Mouse (Mus musculus) midbrain, embryonic 11.5 days (tissue): Measurements from ENCODE around the gene Kdm2b. TPM values are rescaled to one million over a fixed set of nuclear protein-coding genes. Genes with fewer than 3 reads are reported as not detected.

Experiments used
- ATAC-seq: fragments of 200-750 bp; cut with Nextera tagmentation; 2 replicates; pipeline ENCODE4 v1.8.0; 2017; ENCODE audit warnings: moderate TSS enrichment, moderate library complexity; ENCODE audit not compliant: low FRiP score
- DNase-seq: peaks from one replicate; pipeline ENCODE4 v3.0.0; 2015; ENCODE audit warnings: low spot score; ENCODE audit errors: missing footprints
- H3K27ac ChIP-seq: fragments of 300-500 bp; sonication (generic); 2 replicates; pipeline ENCODE4 v1.5.1; 2014; ENCODE audit warnings: low read depth, low read length
- H3K27me3 ChIP-seq: fragments of 300-500 bp; sonication (generic); 2 replicates; pipeline ENCODE4 v1.6.1; 2014; ENCODE audit warnings: mild to moderate bottlenecking, low read length, moderate library complexity, mixed read lengths; ENCODE audit not compliant: control insufficient read depth, insufficient read depth
- H3K36me3 ChIP-seq: fragments of 300-500 bp; sonication (generic); 2 replicates; pipeline ENCODE4 v1.6.1; 2014; ENCODE audit warnings: mild to moderate bottlenecking, low read length, moderate library complexity, mixed read lengths; ENCODE audit not compliant: control insufficient read depth, insufficient read depth
- H3K4me1 ChIP-seq: fragments of 300-500 bp; sonication (generic); 2 replicates; pipeline ENCODE4 v1.6.1; 2014; ENCODE audit warnings: low read length; ENCODE audit not compliant: control insufficient read depth, insufficient read depth
- H3K4me2 ChIP-seq: fragments of 300-500 bp; sonication (generic); 2 replicates; pipeline ENCODE4 v1.6.1; 2014; ENCODE audit warnings: mild to moderate bottlenecking, moderate library complexity
- H3K4me3 ChIP-seq: fragments of 300-500 bp; sonication (generic); 2 replicates; pipeline ENCODE4 v1.5.1; 2014; ENCODE audit warnings: low read depth, low read length
- H3K9ac ChIP-seq: fragments of 300-500 bp; sonication (generic); 2 replicates; pipeline ENCODE4 v1.6.1; 2014; ENCODE audit warnings: low read length
- H3K9me3 ChIP-seq: fragments of 300-500 bp; sonication (generic); 2 replicates; pipeline ENCODE4 v1.6.1; 2016; ENCODE audit warnings: low read length; ENCODE audit not compliant: control insufficient read depth
- WGBS: fragments of 180-500 bp; shearing (Covaris S2); extraction: QIAGEN DNeasy Blood & Tissue Kit; methylation state at CpG from one replicate; pipeline ENCODE4 v1.1.7; 2014; 5-methylcytosine and 5-hydroxymethylcytosine counted together
- polyA plus RNA-seq: library from polyadenylated mRNA; unstranded; fragments of >200 nt; fragmentation: Nextera tagmentation; extraction: Ambion mirVana; gene quantifications from 2 replicates; pipeline ENCODE4 v1.2.1, GENCODE M21; 2014

Gene Kdm2b
- polyA plus RNA-seq, 1 experiment from 2014 or later: 62.4 TPM

DNA sequence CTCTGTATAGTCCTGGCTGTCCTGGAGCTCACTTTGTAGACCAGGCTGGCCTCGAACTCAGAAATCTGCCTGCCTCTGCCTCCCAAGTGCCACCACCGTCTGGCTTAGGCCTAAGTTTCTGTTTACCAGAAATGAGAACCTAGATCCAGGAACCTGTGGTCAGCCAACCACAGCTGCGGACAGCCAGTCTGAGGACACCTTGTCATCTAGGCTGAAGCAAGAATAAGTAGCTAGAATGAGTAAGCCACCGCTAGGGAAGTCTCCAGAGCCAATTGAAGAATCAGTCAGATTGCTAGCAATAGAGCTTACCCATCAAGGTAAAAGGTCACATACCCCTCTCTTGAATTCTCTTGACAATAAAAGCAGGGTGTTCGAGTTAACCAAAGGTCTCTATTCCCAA is 145.8 kb downstream of the Kdm2b start:
- no peak for ATAC-seq
- Histone ChIP-seq H3K9ac (no peak overlapping the region), H3K36me3 (no peaks in the 10 kb centered on the region), H3K9me3 (no peaks in the 10 kb centered on the region), H3K4me3 (no peak overlapping the region), H3K4me1 (no peaks in the 10 kb centered on the region), H3K27ac (no peak overlapping the region), H3K4me2 (no peak overlapping the region), H3K27me3 (no peaks in the 10 kb centered on the region)
- no peak for DNase-seq
- WGBS: 87% methylated on average over 5 of the region's 5 CpGs

GRCm38 (mm10) chr5:122841126-122841525 is 148.5 kb downstream of the Kdm2b start:
- H3K9me3 ChIP-seq: no peaks in the 10 kb centered on the region
- no peaks in the 10 kb centered on the region for H3K27me3 ChIP-seq
- 88% methylated on average over 2 of the region's 2 CpGs for WGBS
- H3K36me3 ChIP-seq: no peaks in the 10 kb centered on the region
- no peak overlapping the region for H3K9ac ChIP-seq
- no peak overlapping the region for H3K4me2 ChIP-seq
- H3K4me3 ChIP-seq: no peak overlapping the region
- ATAC-seq (no peak), DNase-seq (no peak)
- H3K4me1 ChIP-seq: no peaks in the 10 kb centered on the region
- no peak overlapping the region for H3K27ac ChIP-seq

- H3K4me2 ChIP-seq: no peak overlapping the region
- no peaks in the 10 kb centered on the region for H3K36me3 ChIP-seq
- no peaks in the 10 kb centered on the region for H3K4me1 ChIP-seq
- DNase-seq (no peak), ATAC-seq (no peak)
- no peak overlapping the region for H3K9ac ChIP-seq
- H3K9me3 ChIP-seq: no peaks in the 10 kb centered on the region
- 81% methylated on average over 10 of the region's 10 CpGs for WGBS
- no peak overlapping the region for H3K27ac ChIP-seq
- H3K27me3 ChIP-seq: no peaks in the 10 kb centered on the region
- H3K4me3 ChIP-seq: no peak overlapping the region
Measured at GRCm38 (mm10) chr5:122832996-122833395, 156.6 kb downstream of the Kdm2b start.

GRCm38 (mm10) chr5:122832536-122832935 is 157.1 kb downstream of the Kdm2b start:
- Histone ChIP-seq H3K27ac (no peak overlapping the region), H3K9ac (no peak overlapping the region), H3K4me3 (no peak overlapping the region), H3K27me3 (no peaks in the 10 kb centered on the region), H3K9me3 (no peaks in the 10 kb centered on the region), H3K4me1 (no peaks in the 10 kb centered on the region), H3K36me3 (no peaks in the 10 kb centered on the region), H3K4me2 (no peak overlapping the region)
- 89% methylated on average over 10 of the region's 10 CpGs for WGBS
- DNase-seq (no peak), ATAC-seq (no peak)

- Histone ChIP-seq H3K36me3 (no peaks in the 10 kb centered on the region), H3K4me2 (no peak overlapping the region), H3K9ac (no peak overlapping the region), H3K4me1 (peaks cover under 1% of the 10 kb centered on the region; the same call in 1 of the 2 replicates), H3K27ac (no peak overlapping the region), H3K27me3 (no peaks in the 10 kb centered on the region), H3K4me3 (no peak overlapping the region), H3K9me3 (no peaks in the 10 kb centered on the region)
- DNase-seq (no peak), ATAC-seq (no peak)
- 82% methylated on average over 8 of the region's 8 CpGs for WGBS
Measured at GRCm38 (mm10) chr5:122825099-122825498, 164.5 kb downstream of the Kdm2b start.

DNA sequence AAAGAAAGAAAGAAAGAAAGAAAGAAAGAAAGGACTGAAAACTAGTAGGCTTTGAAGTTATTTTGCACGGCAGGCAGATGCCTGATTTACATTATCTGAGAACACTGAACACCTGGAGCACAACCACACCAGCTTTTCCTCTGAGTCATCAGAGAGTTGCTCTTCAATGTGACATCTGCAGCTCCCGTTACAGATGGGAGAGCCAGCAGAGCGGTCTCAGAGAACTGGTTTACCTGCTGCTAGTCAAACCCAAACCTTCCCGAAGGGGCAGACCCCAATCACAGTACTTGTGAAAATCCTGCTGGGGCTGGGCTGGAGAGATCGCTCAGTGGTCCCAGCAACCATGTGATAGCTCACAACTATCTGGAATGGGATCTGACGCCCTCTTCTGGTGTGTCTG is 165.2 kb downstream of the Kdm2b start:
- no peaks in the 10 kb centered on the region for H3K9me3 ChIP-seq
- no peak overlapping the region for H3K9ac ChIP-seq
- no peak overlapping the region for H3K4me2 ChIP-seq
- ATAC-seq (no peak), DNase-seq (no peak)
- 73% methylated on average over 6 of the region's 6 CpGs for WGBS
- no peaks in the 10 kb centered on the region for H3K36me3 ChIP-seq
- H3K4me1 ChIP-seq: peaks cover 4% of the 10 kb centered on the region; the same call in 1 of the 2 replicates
- no peak overlapping the region for H3K27ac ChIP-seq
- H3K4me3 ChIP-seq: no peak overlapping the region
- no peaks in the 10 kb centered on the region for H3K27me3 ChIP-seq

DNA sequence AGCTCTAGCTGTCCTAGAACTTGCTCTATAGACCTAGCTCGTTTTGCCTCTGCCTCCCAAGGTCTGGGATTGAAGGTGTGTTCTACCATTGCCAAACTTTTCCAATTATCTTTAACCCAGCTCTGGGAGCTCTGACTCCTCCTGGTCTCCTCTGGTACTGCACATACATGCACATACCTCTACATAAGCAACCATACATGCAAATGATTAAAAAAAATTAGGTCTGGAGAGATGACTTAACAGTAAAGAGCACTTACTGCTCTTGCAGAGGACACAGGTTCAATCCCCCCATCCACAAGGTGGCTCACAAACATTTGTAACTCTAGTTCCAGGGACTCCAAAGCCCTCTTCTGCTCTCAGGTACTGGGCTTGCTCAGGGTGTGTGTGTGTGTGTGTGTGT is 165.6 kb downstream of the Kdm2b start:
- 62% methylated on average over 1 of the region's 1 CpGs for WGBS
- H3K27ac ChIP-seq: no peak overlapping the region
- H3K9ac ChIP-seq: no peak overlapping the region
- no peak overlapping the region for H3K4me3 ChIP-seq
- H3K9me3 ChIP-seq: no peaks in the 10 kb centered on the region
- no peak for ATAC-seq
- no peaks in the 10 kb centered on the region for H3K27me3 ChIP-seq
- peaks cover 4% of the 10 kb centered on the region; the same call in 1 of the 2 replicates for H3K4me1 ChIP-seq
- H3K4me2 ChIP-seq: no peak overlapping the region
- peak; percentile 76 for DNase-seq
- H3K36me3 ChIP-seq: no peaks in the 10 kb centered on the region

GRCm38 (mm10) chr5:122822441-122822840 is 167.2 kb downstream of the Kdm2b start:
- Histone ChIP-seq H3K9me3 (no peaks in the 10 kb centered on the region), H3K27me3 (no peaks in the 10 kb centered on the region), H3K4me1 (peaks cover 4% of the 10 kb centered on the region; the same call in 1 of the 2 replicates), H3K9ac (no peak overlapping the region), H3K4me2 (no peak overlapping the region), H3K27ac (no peak overlapping the region), H3K4me3 (no peak overlapping the region), H3K36me3 (peaks cover 12% of the 10 kb centered on the region)
- DNase-seq (peak; percentile 81), ATAC-seq (no peak)
- 94% methylated on average over 4 of the region's 4 CpGs for whole genome bisulfite sequencing

DNA sequence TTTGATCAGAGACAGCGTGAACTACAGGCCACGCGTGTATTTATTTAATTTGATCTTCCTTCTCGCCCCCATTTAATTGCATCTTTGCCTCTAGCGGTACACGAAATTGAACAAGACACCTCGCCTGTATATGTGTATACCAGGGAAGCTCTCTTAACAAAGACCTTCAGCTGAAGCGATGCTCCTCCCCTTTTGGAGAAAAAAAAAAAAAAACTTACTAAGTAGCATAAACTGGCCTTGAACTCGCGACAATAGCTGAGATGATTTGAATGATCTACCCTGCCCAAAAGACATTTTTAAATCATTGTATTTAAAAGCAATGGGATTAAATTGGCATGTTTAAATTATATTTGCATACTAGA is 168.1 kb downstream of the Kdm2b start:
- peak overlapping the region; percentile 46; the same call in 1 of the 2 replicates for H3K9ac ChIP-seq
- under 1% methylated on average over 10 of the region's 10 CpGs for WGBS
- no peaks in the 10 kb centered on the region for H3K27me3 ChIP-seq
- peak overlapping the region; percentile 93 for H3K27ac ChIP-seq
- H3K4me2 ChIP-seq: peak overlapping the region; percentile 63
- peak; percentile 63; the same call in 1 of the 2 replicates for ATAC-seq
- H3K9me3 ChIP-seq: no peaks in the 10 kb centered on the region
- peaks cover 4% of the 10 kb centered on the region; the same call in 1 of the 2 replicates for H3K4me1 ChIP-seq
- H3K36me3 ChIP-seq: peaks cover 19% of the 10 kb centered on the region
- peak overlapping the region; percentile 85 for H3K4me3 ChIP-seq
- DNase-seq: no peak
